Mouse (Mus musculus) B cell, adult 62 days (primary cell): ENCODE data around the gene Selenof. TPM values are rescaled to one million over a fixed set of nuclear protein-coding genes. Genes with fewer than 3 reads are reported as not detected.

Experiments
- total RNA-seq: library from RNA; stranded (reverse); gene quantifications from 4 replicates; pipeline ENCODE4 v1.2.4, GENCODE M21; 2023

Gene Selenof
- 121 to 125 TPM (median 122 TPM) in 4 replicates for total RNA-seq

GRCm38 (mm10) chr3:144570047-144570815, at the start of gene Selenof, which contains the start of gene Hs2st1:
Selenof (plus strand) TSS chr3:144570304.
Hs2st1 (minus strand) TSS chr3:144570181.

Other genes starting within 250 kb of the Selenof start
- gene Hs2st1, start 123 bp upstream of the Selenof start, total RNA-seq, result 13.2 to 16.1 TPM (median 14.2 TPM) in 4 replicates
- 132 to 139 TPM (median 136 TPM) in 4 replicates for gene Sh3glb1, start 150.0 kb downstream of the Selenof start, total RNA-seq
- gene Clca3a1, start 190.7 kb downstream of the Selenof start, total RNA-seq, result not detected in 4 replicates
- gene Clca3a2, start 249.2 kb downstream of the Selenof start, total RNA-seq, result not detected in 4 replicates